Mouse (Mus musculus): ENCODE measurements around the gene Tbcc.

DNA sequence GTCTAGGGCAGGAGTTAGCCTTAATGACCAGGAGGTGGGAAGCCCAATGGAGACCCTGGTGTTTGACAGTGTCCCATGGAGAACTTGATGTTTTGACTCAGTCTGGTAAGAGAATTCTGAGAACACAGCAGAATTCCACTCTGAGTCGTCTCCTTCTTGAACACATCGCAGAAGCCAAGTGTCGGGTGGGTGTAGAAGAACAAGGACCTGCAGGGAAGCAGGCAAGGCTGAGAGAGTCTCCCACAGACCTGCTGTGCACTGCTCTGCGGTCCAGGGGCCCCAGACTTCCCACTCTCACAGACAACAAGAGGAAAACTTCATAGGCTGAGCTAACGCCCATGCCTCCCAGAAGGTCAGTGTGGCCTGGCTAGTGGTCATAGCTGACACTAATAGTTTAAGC lies 37.3 kb downstream of the Tbcc start:
- TF ChIP-seq E2F4 (IDR thresholded peaks at IDR 0.05; ENCODE audit: borderline replicate concordance, low read depth, low read length): no peak
- TF ChIP-seq USF1 (IDR thresholded peaks at IDR 0.05; ENCODE audit: low read depth, low read length): no peak

Measured in MEL (cell line).